Mouse (Mus musculus): ENCODE measurements around the gene Gm21954.

The Gm21954 gene

GRCm38 (mm10) chr3:55472110-55472509, at the start of gene Gm21954:
TSS of gene Gm21954 (minus strand) at chr3:55472210.
- no peak for DNase-seq (ENCODE audit: low spot score)

DNA sequence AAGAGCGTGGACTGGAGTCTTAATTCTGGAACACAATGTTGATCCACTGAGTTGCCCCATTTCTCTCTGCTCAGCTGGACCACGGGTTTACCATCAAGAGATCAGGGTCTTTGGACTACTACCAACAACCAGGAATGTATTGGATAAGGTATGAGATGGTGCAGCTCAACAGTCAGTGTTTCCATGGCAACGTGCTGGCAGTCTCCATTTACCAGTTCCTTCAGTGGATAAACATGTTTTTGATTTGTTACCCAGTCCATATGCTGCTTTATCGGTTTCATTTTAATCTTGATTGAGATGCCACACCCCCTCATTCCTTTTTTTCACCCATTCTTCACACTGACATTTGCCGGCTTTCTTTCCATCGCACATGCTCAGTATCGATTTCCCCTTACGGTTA, 49.8 kb upstream of the Gm21954 start:
- DNase-seq (ENCODE audit: low spot score) = no peak

DNA sequence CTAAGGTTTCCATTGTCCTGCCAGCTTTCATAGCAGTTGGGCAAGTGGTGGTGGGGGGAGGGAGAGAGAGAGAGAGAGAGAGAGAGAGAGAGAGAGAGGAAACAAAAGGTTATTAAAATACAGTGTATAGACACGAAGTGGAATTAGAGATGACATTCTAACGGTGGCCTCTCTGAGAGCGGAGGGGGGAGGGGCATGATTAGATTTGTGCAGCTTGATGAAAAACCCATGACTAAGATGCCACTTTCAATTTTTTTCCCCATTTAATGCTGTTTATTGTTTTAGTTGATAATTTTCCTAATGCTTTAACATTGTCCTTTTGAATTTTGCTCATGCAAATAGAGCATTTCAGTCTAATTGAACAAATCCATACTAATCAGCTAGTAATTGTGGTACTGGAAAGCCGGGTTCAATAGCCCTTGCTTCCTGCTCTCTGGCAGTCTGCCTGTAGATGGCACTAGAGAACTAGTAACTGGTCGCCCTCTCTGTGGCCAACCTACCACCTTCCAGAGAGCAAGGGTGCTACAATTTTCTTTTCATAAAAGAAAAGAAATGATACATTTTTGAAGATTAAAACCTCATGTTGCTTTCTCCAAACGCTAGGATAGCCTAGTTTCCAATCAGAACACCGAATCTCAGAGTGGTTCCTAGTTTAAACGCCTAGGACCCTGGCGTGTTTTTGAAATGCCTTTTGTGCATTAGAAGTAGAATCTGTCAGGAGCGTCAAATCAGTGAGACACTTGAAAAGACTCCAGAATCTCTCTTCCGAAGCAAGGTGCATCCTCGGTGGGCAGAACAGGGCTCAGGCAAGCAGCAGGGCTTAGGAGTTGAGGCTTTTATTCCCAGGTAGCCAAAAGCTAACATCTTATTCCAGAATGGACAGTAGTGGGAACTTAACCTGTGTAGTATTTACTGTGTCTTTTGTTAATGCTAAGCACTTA, 48.5 kb upstream of the Gm21954 start:
- peak; percentile 60 for DNase-seq (ENCODE audit: low spot score)

DNA sequence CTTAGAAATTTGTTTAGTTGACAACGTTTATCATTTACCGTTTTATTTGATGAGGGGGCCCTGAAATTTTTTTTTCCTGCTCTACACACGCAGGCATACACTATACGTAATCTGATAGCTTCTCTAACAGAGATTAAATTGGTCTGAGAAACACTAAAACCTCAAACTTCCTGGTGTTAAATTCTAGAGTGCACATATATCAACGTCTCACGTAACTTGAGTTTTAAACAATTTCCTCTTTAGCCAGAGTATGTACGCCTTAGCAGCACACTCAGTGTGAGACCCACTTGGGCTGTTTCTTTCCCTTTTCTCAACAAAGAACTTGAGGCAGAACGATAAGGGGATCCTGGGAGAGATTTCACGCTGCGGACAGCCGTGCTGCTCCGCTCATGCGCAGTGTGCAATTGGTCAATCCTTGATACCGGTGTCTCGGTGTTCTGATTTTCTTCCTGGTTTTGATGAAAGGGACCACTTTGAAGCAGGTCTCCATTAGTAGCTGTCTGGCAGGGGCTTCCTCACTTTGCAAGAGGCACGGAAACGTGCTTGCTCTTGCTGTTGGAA, 45.5 kb upstream of the Gm21954 start:
- DNase-seq (ENCODE audit: low spot score) = no peak

DNA sequence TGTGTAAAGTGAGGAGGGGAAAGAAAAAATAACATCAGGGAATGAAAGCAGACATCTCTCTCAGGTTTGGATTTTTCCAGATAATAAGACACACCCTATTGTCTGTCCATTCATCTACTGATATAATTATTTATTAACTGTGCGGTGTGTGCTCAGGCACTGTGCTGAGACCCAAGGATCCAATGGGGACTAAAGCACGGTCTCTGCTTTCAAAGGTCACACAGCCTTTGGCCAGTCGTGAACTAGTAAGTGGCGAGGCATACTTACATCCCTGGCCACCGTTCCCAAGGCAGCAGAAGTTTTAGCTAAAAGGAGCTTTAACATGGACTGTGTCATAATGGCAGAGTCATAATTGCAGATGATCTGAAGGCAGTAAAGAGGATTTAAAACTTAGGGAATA, 44.0 kb upstream of the Gm21954 start:
- no peak for DNase-seq (ENCODE audit: low spot score)

- DNase-seq (ENCODE audit: low spot score) = no peak
Measured at GRCm38 (mm10) chr3:55511658-55512057, 39.6 kb upstream of the Gm21954 start.

- DNase-seq (ENCODE audit: low spot score) = no peak
Measured at GRCm38 (mm10) chr3:55510198-55510597, 38.2 kb upstream of the Gm21954 start.

DNA sequence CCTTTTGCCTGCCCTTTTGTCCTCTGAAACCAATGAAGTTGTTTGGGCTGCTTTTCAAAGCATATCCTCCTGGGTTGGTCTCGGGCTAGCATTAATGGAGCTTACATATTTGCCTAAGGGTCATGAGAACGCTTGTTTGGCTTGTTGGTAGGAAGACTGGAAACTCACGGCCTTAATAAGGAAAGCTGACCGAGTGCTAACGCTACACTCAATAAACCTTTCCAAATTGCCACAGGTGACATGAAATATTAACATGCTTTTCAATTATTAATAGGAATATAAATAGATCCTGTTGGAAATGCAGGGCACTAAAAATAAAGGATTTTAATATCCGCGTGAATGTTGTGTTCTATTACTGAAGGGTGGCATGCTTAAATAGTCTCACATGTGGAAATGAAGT, 27.3 kb upstream of the Gm21954 start:
- DNase-seq (ENCODE audit: low spot score) = no peak

GRCm38 (mm10) chr3:55496462-55496941, 24.5 kb upstream of the Gm21954 start:
- DNase-seq (ENCODE audit: low spot score) = no peak

DNA sequence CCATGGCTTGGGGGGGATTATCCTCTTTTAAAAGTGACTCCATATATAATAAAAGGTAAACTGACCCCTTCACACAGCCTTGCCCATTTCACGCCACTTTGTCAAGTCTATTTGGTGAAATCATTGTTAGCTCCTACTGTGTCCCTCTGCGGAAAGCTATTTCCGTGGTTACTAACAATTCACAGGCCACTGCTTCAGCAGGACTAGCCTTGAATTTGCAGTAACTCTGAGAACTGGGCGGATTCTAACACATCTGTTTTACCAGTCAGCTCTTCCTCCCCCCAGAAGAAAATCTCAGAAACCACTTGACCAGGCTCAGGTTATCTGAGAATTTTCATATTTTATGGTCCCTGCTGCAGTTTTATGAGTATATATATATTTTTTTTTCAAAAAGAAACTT, 23.9 kb upstream of the Gm21954 start:
- DNase-seq (ENCODE audit: low spot score) = no peak

DNA sequence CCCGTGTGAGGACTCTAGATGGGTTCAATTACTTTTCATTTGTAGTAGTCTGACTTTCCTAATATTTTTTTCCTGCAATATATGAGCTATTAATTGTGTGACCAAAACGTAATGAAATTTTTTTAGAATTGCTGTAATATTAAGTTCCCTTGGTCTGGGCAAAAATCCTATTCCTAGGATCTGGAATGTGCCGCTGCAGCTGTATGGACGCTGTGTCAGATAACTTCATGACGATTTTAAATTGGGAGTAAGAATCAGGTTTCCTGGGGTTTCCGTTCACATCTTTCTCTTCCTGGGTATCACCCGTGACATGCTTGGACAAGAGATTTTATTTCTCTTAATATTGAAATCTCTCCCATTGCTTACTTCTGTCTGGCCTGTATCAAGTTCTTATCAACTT, 23.2 kb upstream of the Gm21954 start:
- no peak for DNase-seq (ENCODE audit: low spot score)

- DNase-seq (ENCODE audit: low spot score) = no peak
Measured at GRCm38 (mm10) chr3:55494348-55494747, 22.3 kb upstream of the Gm21954 start.

GRCm38 (mm10) chr3:55492021-55492420, 20.0 kb upstream of the Gm21954 start:
- DNase-seq (ENCODE audit: low spot score) = no peak

DNA sequence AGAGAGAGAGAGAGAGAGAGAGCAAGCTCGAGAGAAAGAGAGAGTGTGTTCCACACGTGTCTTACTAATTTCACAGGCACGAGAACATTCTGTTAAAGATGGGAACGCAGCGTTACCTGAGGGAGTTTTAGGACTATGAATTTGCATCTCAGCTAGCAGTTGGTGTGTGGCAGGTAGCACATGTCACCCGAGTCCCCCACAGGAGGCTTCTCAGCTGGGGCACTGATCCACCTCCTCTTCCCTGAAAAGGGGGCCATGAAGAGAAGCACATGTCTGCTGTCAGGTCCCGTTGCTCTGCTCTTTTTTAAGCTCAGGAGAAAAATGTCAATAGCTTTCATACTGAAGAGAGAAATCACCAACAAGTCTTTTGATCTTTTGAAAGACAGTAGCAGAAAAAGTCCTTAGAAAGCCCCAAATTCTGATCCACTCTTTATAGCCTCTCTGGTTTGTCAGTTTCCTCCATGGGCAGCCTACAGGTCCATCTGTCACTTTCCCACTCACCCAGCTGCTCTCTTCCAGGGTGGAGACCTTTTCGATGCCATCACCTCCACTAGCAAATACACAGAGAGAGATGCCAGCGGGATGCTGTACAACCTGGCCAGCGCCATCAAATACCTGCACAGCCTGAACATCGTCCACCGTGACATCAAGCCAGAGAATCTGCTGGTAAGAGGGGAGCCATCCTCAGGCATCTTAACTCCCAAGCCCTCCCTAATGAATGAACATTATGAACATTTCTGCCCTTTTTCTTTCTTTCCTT, 17.4 kb upstream of the Gm21954 start:
- DNase-seq (ENCODE audit: low spot score) = no peak

GRCm38 (mm10) chr3:55483328-55483727, 11.3 kb upstream of the Gm21954 start:
- no peak for DNase-seq (ENCODE audit: low spot score)

DNA sequence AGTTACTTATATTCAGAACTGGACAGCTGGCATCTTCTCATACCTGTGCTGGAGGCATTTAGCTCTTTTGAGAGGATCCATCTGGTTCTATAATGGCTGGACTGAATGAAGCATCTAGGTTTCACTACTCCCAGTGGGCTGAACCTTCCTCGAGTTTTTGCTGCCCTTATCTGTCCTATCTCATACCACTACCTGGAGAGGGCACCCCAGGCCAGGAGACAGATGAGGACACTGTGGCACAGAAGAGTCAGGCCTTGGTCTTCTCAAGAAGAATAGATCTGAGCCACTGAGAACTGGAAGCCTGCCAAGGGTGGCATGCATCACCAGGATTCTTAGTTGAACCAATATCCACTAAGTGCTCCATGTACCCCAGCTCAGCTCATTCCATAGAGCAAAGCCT, 9.1 kb upstream of the Gm21954 start:
- no peak for DNase-seq (ENCODE audit: low spot score)

GRCm38 (mm10) chr3:55479306-55479705, 7.3 kb upstream of the Gm21954 start:
- DNase-seq (ENCODE audit: low spot score) = no peak

GRCm38 (mm10) chr3:55476694-55477093, 4.7 kb upstream of the Gm21954 start:
- no peak for DNase-seq (ENCODE audit: low spot score)

GRCm38 (mm10) chr3:55473146-55473545, 1.1 kb upstream of the Gm21954 start:
- DNase-seq (ENCODE audit: low spot score) = no peak

GRCm38 (mm10) chr3:55466348-55466747, 5.7 kb downstream of the Gm21954 start:
- no peak for DNase-seq (ENCODE audit: low spot score)

- DNase-seq (ENCODE audit: low spot score) = no peak
Measured at GRCm38 (mm10) chr3:55465785-55466184, 6.2 kb downstream of the Gm21954 start.

DNA sequence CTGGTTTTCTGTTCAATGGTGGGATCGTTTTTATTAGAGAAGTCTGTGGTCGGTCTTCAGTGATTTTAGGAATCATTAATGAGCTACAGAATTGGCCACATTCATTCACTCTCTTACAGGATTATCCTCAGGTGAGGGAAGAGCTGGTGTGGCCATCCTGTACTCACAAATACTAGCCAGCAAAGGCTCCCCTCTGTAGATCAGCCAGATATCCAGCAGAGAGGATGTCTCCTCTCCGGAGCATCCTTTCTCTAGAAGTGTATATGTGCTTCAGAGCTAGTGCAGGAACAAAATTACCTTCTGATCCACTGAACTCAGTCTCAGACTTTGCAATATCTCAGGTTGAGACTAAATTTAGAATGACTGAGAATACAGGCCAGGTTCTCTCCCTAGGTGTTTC, 7.8 kb downstream of the Gm21954 start:
- no peak for DNase-seq (ENCODE audit: low spot score)

All from urinary bladder, postnatal 25 days (tissue).